Mouse (Mus musculus) layer of hippocampus, adult 8-10 months (tissue): Measurements from ENCODE around the gene Mt4. TPM values are rescaled to one million over a fixed set of nuclear protein-coding genes. Genes with fewer than 3 reads are reported as not detected.

ENCODE experiments used
- DNase-seq, 2 experiments: peaks; one replicate each; pipeline ENCODE4 v3.0.0; 2022; ENCODE audit warnings: low spot score in 2 of 2
- total RNA-seq, 4 experiments: library from RNA; stranded (reverse); gene quantifications; 2 replicates each; pipeline ENCODE4 v1.2.4; 2022

Mt4 gene
- total RNA-seq = not detected

DNA sequence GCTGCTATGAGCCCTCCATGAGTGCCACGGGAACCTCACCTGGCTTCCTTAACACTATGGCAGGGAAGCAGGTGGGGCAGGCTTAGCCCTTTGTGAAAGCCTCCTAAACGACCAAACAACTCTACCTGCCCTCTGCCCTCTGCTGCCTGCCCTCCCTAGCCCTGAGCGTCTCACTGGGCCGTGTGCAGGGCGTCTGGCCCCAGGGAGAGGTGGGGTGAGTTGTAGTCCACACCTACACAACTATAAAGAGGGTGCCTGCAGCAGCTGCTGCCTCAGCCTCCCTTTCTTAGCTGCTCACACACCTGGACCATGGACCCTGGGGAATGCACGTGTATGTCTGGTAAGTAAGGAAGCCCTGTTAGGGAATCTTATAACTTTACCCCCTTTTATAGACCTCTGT, at the start of gene Mt4:
Gene Mt4 (plus strand): TSS at position 265 of the 400 bp plus-strand sequence.
- DNase-seq = no peak

DNA sequence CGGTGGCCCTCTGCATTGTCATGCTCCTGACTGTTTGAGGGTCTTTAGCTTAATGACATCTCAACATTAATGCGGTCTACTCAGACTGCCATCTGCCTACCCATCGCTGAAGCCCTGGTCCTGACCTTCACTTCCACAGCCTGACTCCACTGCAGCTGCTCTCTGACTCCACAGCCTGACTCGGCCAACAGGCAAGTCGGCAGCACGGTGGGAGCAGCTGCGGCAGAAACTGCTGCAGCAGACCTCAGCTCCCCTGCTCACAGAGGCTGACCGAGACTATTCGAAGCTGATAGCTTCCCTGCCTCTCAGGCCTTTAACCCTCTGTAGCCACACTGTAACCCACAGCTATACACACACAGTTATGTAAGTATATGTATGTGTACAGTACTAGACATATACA, 49.0 kb upstream of the Mt4 start:
- no peak for DNase-seq

GRCm38 (mm10) chr8:94089715-94090114, 47.3 kb upstream of the Mt4 start:
- no peak for DNase-seq

DNA sequence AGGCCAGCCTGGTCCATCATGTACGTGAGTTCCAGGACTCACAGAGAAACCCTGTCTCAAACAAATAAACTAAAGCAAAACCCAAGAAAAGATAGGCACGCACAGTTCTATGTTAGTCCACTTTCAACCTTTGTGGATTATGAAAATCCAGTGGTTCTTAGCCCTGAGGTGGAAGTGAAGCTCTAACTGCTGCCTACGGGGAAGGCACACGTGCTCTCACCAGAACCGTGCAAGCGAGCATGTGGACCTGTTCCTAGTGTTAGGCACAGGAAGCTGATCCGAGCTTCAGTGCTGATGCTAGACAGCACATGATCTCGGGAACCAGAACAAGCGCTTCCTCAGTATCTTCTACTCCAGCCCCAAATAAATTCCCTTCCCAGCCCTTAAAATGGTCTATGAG, 44.1 kb upstream of the Mt4 start:
- DNase-seq = no peak

DNA sequence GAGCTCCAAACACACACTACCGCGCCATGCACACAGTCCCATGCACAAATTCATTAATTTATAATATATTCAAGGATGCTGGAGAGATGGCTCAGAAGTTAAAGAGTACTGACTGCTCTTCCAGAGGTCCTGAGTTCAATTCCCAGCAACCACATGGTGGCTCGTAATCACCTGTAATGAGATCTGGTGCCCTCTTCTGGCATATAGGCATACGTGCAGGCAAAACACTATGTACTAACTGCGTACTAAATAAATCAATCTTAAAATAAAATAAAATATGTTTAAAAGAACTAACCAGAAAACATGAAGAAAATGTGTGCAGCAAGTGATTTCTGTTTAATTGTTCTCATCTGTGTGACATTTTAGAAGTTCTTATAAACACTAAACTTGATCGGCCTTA, 42.7 kb upstream of the Mt4 start:
- DNase-seq = no peak

GRCm38 (mm10) chr8:94098081-94098974, 38.7 kb upstream of the Mt4 start, which contains the start of gene Bbs2:
Bbs2 (minus strand) TSS chr8:94098928.
- DNase-seq = peak; percentile 99 to 100

DNA sequence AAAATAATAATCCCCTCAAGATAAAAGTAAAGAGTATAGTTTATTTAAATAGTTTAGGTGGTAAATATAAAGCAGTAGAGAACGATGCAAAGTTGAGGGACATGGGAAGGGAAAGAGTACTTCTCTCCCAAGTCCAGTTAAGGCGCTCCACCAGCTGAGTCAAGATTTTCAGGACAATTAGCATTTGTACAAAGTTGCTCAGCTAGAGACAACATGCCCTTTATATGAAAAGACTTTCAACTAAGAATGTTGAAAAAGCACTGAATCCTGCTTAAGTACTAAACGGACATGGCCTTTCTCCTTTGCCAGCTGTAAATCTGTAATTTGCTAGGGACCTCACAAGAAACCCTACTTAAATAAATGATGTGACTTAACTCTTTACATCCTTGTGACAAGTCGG, 38.0 kb upstream of the Mt4 start:
- DNase-seq = no peak

DNA sequence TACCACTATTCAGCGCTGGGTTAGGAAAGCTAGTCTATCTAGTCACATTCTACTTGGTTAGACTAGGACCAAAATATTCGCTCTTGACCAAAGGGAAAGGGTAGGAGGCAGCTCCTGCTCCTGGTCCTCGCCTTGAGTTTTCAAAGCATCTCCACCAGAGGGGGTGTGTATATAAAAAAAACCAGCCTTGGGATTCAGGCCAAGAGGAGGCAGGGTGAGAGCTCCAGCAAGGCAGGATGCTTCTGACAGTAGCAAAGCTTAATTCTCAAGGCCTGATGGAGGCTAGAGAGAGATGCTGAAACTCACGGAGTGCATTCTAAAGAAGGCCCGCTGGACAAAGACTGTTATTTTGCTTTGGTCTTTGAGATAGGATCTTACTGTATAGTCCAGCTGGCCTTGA, 32.9 kb upstream of the Mt4 start:
- DNase-seq = peak; percentile 40 to 57

DNA sequence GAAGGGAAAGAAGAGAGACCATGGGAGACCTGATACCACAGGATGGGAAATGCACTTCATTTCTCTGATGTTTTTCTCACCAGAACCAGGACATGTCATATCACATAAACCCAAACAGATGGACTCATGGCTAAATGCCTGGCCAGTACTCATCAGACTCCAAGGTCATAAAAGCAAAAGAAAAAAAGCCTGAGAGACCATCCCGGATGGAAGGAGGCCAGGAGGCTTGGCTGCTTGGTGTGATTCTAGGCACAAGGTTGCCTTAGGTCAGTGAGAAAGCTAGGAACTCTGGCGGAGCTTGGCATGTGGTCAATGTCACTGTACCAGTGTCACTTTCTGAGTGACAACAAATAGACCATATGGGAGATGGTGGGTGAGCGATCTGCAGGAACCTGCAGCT, 29.1 kb upstream of the Mt4 start:
- no peak for DNase-seq

DNA sequence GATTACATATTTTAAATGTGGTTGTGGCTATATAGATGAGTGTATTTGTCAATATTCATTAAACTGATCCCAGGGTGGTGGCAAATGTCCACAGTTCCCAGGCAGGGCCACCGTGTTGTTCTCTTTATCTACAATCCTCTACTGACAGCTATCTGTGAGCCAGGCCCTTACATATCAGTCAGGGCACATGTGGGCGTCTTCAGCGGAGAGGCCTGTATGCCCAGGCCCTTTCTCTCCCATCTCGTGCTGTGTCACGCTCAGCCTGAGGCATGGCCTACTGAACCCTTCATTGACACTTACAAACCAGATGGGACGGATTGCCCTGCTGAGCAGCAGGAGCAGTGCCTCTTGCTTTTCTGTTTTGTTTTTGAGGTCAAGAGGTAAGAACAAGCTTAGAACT, 27.6 kb upstream of the Mt4 start:
- DNase-seq = no peak

GRCm38 (mm10) chr8:94109835-94110234, 27.2 kb upstream of the Mt4 start:
- DNase-seq = no peak

GRCm38 (mm10) chr8:94110526-94111177, 26.3 kb upstream of the Mt4 start:
- DNase-seq = no peak

DNA sequence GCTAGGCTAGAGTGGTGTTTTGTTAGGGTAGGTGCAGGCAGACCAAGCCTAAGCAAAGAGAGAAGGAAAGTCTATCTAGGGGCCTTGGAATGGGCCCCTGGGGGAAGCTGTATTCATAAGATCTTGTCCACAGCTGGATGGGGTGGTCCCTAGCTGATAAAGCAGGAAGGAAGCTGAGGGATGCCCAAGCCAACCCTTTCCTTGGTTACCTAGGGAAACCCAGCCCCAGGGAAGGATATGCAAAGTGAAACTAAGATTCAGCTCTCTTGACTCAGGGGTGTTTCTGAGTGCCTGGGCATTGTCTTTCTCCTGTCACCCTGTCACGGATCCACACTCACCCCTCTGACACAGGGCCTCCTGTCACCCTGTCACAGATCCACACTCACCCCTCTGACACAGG, 23.6 kb upstream of the Mt4 start:
- DNase-seq = no peak

DNA sequence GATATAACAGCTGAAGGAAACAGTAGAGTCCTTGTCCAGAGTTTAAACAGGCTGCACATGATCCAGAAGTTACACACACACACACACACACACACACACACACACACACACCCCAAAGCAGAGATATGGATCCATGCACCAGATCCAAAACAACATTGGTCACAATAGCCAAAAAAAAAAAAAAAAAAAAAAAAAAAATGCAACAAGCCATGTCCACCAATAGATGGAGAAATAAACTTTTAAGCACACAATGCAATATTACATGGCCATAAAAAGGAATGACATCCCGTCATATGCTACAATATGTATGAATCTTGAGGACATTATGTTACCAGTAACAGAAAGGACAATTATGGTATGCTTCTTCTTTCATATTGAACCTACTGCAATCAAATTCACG, 23.0 kb upstream of the Mt4 start:
- no peak for DNase-seq

- peak; percentile 73 to 79 for DNase-seq
These were observed 18.1 kb upstream of the Mt4 start for GRCm38 (mm10) chr8:94118776-94119430.

- DNase-seq = peak in 1 of 2 experiments; percentile 16
These were observed 15.4 kb upstream of the Mt4 start for GRCm38 (mm10) chr8:94121625-94122024.

DNA sequence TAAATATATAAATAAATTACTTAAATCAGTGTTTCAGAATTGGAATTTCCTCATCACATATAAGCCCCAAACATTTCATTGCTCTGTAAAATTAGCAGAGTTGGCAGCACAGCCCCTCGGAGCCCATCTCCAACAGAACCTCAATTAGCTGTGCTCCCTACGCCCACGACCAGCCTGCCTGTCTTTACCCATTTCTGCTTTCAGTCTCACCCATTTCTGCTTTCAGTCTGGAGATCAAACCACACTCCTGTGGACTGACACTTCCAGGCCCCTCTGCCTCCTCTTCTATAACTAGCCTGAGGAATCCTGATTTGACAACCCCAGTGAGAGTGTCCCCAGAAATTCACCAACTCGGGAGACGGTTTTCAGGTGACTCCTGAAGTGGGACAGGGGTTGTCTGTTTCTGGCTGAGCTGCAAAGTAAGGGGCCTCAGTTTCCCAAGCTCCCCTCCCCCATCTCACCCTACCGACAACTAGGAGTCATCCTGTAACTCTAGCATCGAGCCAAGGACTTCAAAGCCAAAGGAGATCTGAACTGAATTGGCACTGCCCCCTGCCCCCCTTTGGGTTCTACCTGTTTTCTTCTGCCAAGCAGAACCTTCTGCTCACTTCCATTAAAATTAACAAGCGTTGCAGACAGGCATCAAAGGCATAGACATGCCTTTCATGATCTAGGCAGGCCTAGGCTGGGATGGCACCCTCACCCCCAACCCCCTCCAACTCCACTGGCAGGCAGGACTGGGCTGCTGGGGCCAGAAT, 14.1 kb upstream of the Mt4 start:
- DNase-seq = peak; percentile 46 to 47

DNA sequence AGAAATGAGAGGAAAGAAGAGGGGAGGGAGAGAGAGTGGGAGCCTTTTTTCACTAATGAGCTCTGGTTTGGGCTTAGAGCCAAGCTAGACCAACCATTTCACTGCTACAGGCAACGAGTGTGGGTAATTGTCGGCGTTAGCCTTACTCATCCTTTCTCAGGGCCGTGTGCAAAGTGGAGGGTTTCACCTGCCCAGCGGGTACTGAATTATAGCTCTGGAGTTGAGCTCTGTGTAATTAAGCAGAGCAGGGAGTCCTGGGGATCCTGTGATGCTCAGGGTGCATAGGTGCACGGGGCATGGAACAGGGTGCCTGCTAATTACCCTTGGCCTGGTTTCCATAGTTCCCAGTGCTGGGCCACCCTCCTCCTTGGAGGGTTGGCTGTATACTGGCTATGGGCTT, 9.3 kb upstream of the Mt4 start:
- no peak for DNase-seq

DNA sequence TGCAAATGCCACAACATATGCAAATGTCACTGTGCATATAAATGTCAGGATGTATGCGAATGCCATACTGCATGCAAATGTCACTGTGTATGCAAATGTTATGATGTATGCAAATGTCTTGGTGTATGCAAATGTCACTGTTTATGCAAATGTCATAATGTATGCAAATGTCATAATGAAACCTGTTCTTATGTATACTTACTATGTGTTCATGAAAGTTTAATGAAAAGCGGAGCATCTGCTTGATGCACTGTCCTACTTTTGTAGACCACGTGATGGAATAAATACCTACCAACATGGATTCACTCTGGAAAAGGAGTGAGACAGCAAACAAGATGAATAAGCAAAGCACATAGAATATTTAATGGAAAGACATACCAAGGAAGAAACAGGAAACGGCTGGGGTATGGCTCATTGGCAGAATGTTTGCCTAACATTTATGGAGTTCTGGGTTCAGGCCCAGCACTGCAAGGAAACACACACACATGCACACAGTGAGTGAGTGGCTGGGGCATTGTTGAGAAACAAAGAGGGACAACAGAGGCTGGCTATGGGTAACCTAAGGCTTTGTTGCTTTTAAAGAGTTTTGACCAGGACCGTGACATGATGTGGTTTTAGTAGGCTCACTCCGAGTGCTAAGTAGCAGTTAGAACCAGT, 7.7 kb upstream of the Mt4 start:
- no peak for DNase-seq

DNA sequence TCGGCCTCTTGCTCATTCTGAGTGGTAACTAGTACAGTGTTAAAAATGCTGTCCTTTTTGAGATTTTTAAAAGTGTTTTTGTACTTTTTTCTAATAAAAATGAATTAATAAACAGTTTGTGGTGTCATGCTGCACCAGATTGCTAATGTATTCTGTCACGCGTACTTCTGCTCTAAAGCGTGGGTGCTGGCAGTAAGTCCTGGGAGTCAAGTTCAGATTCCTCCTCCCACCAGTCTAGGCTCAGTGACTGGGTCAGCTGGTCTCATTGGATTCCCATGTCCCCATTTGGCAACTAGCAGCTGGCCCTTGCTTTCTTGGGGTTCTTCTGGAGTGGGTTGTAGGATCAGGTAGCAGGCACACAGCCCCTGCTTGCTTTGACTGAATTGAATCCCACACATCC, 6.9 kb upstream of the Mt4 start:
- DNase-seq = peak in 1 of 2 experiments; percentile 28

- no peak for DNase-seq
These were observed 4.9 kb upstream of the Mt4 start for GRCm38 (mm10) chr8:94132096-94132495.
